Mouse (Mus musculus) spleen, embryonic (tissue): ENCODE results near the gene Slc7a3.
"Not testable (repeated sequence)": the region's sequence is repeated elsewhere in the genome, so short reads cannot be mapped to it uniquely, and the experiment has no call there.

ENCODE experiments used
- CTCF ChIA-PET: fragments of 350-600 bp; sonication (Branson Sonifier 250); formaldehyde crosslinking; loops from one replicate; lab custom pipeline; 2022; lab: Charles Lee

Gene Slc7a3

DNA sequence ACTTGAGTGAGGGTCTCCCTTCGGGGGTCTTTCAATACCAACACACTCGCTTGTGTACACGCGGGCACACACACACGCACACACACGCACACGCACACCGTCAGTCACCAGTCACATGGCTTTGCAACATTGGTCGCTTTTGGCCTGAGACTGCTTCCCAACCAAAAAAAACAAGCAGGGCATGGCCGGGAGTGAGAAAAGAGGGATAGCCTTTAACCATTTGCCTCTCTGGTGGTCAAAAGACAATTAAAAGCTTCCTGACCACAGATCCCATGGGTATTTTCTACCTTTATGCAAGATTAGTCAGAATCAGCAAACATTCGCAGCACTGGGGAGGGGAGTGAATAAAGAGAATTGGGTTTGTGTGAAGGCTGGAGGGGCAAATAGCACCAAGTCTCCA lies at the start of gene Slc7a3:
Gene Slc7a3, minus strand, starts transcription at position 101 of the 400 bp plus-strand sequence.
- CTCF ChIA-PET: no interaction called here

DNA sequence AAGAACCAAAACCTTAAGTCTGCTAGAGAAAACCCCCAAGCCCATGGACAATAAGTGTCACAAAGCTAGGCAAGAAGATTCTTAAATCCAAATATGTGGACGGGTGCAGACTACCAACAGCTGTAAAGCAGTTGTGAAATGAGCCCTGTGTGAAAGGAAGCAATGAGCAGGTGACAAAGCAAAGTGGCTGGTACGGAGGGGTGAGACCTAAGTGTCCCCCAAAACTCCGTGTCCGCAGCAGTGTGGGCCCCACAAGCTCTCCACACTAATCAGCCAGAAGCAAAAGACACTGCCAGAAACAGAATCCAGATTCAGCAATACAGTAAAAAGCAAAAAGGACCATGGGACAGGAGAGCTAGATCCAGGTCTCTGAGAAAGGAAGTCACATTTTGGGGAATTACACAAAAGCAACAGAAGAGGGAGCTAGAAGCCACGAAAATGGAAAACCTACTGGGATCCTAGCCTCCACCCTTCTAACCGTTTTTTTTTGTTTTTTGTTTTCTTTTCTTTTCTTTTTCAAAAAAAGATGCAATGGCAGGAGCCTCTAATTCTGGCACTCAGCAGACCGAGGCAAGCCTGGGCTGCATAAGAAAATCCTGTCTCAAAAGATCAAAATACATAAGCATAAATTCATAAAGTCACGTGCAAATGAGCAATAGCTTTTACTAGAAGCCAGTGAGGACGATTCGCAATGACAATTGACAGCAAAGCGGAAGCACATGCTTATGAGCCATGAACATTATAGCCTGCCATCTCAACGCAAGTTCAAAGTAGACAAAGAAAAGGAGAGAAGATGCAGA lies 46.4 kb upstream of the Slc7a3 start:
- CTCF ChIA-PET: interaction anchor here (0.7 to 1.5 kb wide), 4 partner anchors 49 to 197 kb away, joined by 3 to 4 read pairs (median 4); no protein-coding TSS in a partner anchor

DNA sequence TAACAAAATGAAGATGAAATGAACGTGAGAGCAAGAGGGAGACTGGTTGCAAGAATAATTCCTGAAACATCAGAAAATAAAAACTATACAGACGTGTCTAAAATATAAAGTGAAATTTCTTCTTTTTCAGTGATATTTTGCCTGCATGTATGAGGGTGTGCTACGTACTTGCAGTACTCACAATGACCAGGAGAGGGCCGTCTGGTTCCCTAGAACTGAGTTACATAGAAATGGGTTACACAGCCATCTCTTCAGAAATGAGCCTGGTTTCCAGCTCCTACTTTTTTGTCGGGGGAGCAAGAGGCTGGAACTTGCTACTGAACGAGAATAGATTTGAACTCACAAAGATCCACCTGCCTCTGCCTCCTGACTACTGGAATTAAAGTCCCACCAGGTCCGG lies 45.2 kb upstream of the Slc7a3 start:
- CTCF ChIA-PET: interaction anchor here (0.6 kb wide), 1 partner anchor 290 kb away, joined by 3 read pairs; the partner anchor contains the start of gene Zmym3

DNA sequence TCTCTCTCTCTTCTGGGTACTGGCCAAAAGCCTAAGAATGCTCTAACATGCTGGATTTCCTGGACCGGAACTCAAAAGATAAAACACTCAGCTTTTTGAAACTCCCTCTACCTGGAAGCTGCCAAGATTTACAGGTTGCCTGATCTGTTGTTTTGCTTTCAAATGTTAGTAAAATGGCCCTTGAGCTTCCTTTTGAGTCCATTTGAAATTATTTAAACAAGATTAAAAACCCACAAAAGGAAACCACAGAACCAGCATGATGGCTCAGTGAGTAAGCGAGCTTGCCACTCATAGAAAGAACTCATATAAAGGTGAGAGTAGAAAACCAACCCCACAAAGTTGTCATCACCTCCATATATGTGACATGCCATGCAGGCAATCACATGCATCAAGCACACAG lies 42.7 kb upstream of the Slc7a3 start:
- CTCF ChIA-PET: no interaction called here

DNA sequence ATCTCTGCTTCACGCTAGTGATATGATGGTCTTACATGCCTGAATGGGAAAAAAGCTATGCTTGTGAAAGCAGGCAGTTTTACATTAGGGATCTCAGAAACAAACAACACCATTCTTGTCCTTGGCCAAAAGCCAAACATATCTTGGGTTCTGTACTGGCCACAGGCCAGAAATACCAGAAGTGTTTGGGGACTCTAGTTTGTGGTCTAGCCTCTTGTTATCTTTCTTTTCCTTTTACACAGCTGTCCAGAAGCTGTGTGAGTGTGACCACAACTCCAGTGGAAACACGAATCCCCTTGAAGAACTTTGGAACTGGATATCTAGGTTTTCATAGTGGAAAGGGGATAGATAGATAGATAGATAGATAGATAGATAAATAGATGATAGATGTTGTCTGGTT lies 41.2 kb upstream of the Slc7a3 start:
- CTCF ChIA-PET: no interaction called here

DNA sequence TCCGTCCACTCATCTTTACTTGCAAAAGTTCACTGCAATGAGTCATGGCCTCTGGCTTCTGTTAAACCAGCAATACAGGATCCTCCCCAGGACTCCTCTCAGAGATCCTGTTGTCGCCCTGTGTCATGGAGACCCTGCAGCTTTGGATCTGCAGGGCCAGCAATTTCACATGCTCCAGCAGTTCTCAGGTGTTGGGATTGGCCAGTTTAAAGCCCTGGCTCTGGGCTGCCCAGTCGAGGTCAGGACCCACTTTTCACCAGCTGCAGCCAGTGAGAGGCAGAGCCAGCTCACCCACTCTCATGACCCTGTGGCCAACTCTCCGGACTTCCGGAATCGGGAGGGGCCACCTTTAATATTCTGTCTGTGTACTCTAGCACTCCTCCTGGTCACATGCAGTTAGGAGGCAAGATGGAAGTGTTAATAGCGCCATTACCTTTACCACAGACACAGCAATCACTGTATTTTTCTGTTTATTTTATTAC lies 40.7 kb upstream of the Slc7a3 start:
- CTCF ChIA-PET: no interaction called here

DNA sequence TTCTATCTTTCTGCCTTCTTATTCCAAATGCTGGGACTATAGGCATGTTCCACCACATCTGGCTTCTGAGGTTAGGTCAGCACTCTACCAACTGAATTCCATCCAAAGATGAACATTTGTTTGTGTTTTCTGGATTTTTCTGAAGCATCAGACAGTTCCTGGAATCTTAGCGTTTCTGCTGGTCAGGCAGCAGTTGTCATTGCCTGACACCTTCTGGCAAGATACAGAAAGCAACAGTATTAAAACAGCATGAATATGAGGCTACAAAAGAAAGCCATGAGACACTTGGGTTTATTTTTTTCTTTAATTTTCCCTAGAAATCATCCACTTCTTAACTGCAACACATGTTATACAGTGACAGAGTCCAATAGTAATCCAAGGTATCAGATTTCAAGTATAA lies 34.7 kb upstream of the Slc7a3 start:
- CTCF ChIA-PET: no interaction called here

DNA sequence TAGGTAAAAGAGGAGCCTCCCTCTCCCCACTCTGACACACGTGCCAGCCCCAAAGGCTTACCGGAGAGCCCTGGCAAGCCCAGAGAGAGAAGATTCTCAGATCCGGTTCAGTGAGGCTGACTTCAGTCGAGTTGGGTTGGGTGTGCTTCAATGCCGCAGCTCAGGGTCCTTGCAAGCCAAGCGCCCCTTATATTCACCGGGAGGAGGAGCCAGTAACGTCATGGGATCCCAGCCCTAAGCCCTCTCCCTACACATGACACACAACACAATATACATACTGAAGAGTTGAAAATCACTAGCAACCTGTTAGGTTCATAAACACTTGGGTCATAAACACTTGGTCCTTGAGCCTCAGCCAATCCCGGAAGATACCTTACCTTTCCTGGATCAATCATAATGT lies 609 bp downstream of the Slc7a3 start:
- CTCF ChIA-PET: not testable (repeated sequence)

DNA sequence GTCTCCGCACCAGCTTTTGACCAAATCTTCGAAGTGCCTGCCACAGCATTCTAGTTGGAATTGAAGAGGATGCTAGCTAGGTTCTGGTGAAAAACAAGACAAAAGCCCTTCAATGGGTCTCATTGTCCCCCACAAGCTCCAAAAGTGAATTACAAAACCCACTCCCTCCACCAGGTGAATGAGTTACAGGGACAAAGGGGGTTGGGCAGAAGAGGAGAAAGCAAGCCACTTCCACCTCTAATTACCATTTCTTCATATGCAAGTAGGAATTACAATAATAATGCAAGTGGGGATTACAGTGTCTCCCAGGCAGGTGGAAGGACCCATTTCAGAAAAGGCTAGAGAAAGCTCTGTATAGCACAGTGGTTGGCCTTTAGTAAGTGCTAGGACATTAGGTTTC lies 1.6 kb downstream of the Slc7a3 start:
- CTCF ChIA-PET: no interaction called here

DNA sequence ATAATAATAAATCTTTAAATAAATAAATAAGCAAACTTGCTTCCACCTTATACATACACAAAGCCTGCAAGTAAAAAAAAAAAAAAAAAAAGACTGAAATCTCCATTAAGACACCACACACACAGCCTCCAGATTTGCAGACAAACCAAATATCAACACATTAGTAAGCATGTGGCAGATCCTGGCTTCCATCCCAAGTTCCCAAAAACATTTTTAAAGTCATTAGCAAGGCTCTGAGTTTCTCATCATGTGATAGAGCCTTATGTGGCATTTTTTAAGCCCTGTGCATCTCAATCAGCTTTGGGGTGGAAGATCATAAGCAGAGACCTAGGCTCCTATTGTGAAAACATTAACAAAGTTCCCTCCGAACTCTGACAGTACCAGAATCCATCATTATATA lies 20.6 kb downstream of the Slc7a3 start:
- CTCF ChIA-PET: no interaction called here

DNA sequence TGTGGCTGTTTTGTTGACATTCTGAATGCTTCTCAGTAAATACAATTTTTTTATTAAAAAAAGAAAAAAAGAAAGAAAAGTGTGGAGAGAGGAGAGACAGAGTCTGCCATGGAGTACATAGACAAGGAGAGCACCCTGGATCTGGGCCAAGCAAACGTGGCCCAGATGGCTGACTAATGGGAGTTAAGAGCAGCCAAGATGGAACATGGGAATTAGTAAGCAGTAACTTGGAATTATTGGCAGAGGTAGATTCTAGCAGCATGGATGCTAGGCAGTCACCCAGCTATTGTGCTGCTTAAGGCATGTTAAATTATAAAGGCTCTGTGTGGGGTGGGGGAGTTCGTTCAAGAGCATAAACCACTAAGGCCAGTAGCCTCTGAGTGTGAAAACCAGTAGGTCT lies 22.3 kb downstream of the Slc7a3 start:
- CTCF ChIA-PET: no interaction called here

DNA sequence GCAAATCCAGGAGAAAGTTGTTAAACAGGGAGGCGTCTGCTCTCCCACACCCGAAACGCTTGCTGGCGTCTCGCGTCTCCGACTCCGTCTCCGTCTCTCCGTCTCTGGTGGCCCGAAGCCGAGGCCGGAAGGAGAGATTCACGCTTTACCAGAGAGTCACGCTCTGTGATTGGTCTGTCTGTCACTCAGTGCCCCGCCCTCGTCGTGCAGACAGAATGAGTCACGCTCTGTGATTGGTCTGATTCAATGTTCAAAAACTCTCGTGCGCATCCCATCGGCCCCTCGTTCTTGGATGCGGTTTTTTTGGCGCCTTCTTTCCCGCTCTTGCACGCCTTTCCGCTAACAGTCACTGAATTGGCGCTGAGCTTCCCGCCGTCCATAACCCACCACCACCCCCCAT lies 26.3 kb downstream of the Slc7a3 start, which contains the start of gene Tex11:
Gene Tex11, minus strand, starts transcription at position 127 of the 400 bp plus-strand sequence.
- CTCF ChIA-PET: no interaction called here
